Mouse (Mus musculus): ENCODE data around the gene Cux1. TPM values are rescaled to one million over a fixed set of nuclear protein-coding genes. Genes with fewer than 3 reads are reported as not detected.

The Cux1 gene
- polyA plus RNA-seq, 1 experiment from 2014 or later: 163 TPM

- H3K9ac ChIP-seq (ENCODE audit: low read length): no peak overlapping the region
- DNase-seq (ENCODE audit: low spot score): no peak
- H3K27me3 ChIP-seq (ENCODE audit: control insufficient read depth, insufficient read depth, low read length): no peaks in the 10 kb centered on the region
- H3K9me3 ChIP-seq (ENCODE audit: control insufficient read depth, low read length): no peaks in the 10 kb centered on the region
- 83% methylated on average over 6 of the region's 6 CpGs for WGBS
- H3K27ac ChIP-seq (ENCODE audit: low read depth, low read length): no peak overlapping the region
- no peak for ATAC-seq (replicated peaks; ENCODE audit: low FRiP score)
- H3K4me2 ChIP-seq (ENCODE audit: low read depth, low read length, severe bottlenecking): no peak overlapping the region
- no peak overlapping the region for H3K4me3 ChIP-seq (ENCODE audit: low read depth, low read length)
- H3K36me3 ChIP-seq (ENCODE audit: control insufficient read depth, insufficient read depth, low read length): no peaks in the 10 kb centered on the region; the same call in 1 of the 2 replicates
- H3K4me1 ChIP-seq (replicated peaks; ENCODE audit: control insufficient read depth, insufficient read depth, low read length): 0 out of 2 replicates have a peak, but pooled peaks cover 4% of the 10 kb centered on the region
Measured at GRCm38 (mm10) chr5:136354729-136355128, 212.6 kb downstream of the Cux1 start.

GRCm38 (mm10) chr5:136353114-136353513 lies 214.2 kb downstream of the Cux1 start:
- Histone ChIP-seq H3K4me3 (ENCODE audit: low read depth, low read length) (no peak overlapping the region), H3K27ac (ENCODE audit: low read depth, low read length) (no peak overlapping the region), H3K36me3 (ENCODE audit: control insufficient read depth, insufficient read depth, low read length) (no peaks in the 10 kb centered on the region; the same call in 1 of the 2 replicates), H3K4me2 (ENCODE audit: low read depth, low read length, severe bottlenecking) (no peak overlapping the region), H3K27me3 (ENCODE audit: control insufficient read depth, insufficient read depth, low read length) (no peaks in the 10 kb centered on the region), H3K4me1 (replicated peaks; ENCODE audit: control insufficient read depth, insufficient read depth, low read length) (0 out of 2 replicates have a peak, but pooled peaks cover 4% of the 10 kb centered on the region), H3K9ac (ENCODE audit: low read length) (no peak overlapping the region), H3K9me3 (ENCODE audit: control insufficient read depth, low read length) (no peaks in the 10 kb centered on the region)
- DNase-seq (ENCODE audit: low spot score): no peak
- no peak for ATAC-seq (replicated peaks; ENCODE audit: low FRiP score)
- WGBS: 31% methylated on average over 8 of the region's 8 CpGs

GRCm38 (mm10) chr5:136343156-136343890 lies 224.0 kb downstream of the Cux1 start:
- 96% methylated on average over 15 of the region's 15 CpGs for WGBS
- Histone ChIP-seq H3K36me3 (ENCODE audit: control insufficient read depth, insufficient read depth, low read length) (no peaks in the 10 kb centered on the region; the same call in 1 of the 2 replicates), H3K9me3 (ENCODE audit: control insufficient read depth, low read length) (no peaks in the 10 kb centered on the region), H3K27me3 (ENCODE audit: control insufficient read depth, insufficient read depth, low read length) (no peaks in the 10 kb centered on the region), H3K4me3 (ENCODE audit: low read depth, low read length) (no peak overlapping the region), H3K27ac (ENCODE audit: low read depth, low read length) (no peak overlapping the region), H3K4me1 (replicated peaks; ENCODE audit: control insufficient read depth, insufficient read depth, low read length) (no peaks in the 10 kb centered on the region), H3K4me2 (ENCODE audit: low read depth, low read length, severe bottlenecking) (no peak overlapping the region), H3K9ac (ENCODE audit: low read length) (no peak overlapping the region)
- DNase-seq (ENCODE audit: low spot score) (no peak), ATAC-seq (replicated peaks; ENCODE audit: low FRiP score) (no peak)

GRCm38 (mm10) chr5:136336798-136337527 lies 230.3 kb downstream of the Cux1 start:
- no peak overlapping the region for H3K4me3 ChIP-seq (ENCODE audit: low read depth, low read length)
- peaks cover 4% of the 10 kb centered on the region; the same call in 1 of the 2 replicates for H3K36me3 ChIP-seq (ENCODE audit: control insufficient read depth, insufficient read depth, low read length)
- ATAC-seq (replicated peaks; ENCODE audit: low FRiP score) (no peak), DNase-seq (ENCODE audit: low spot score) (no peak)
- H3K27me3 ChIP-seq (ENCODE audit: control insufficient read depth, insufficient read depth, low read length): no peaks in the 10 kb centered on the region
- no peaks in the 10 kb centered on the region for H3K9me3 ChIP-seq (ENCODE audit: control insufficient read depth, low read length)
- H3K4me1 ChIP-seq (replicated peaks; ENCODE audit: control insufficient read depth, insufficient read depth, low read length): no peaks in the 10 kb centered on the region
- 95% methylated on average over 4 of the region's 4 CpGs for WGBS
- H3K4me2 ChIP-seq (ENCODE audit: low read depth, low read length, severe bottlenecking): no peak overlapping the region
- no peak overlapping the region for H3K9ac ChIP-seq (ENCODE audit: low read length)
- no peak overlapping the region for H3K27ac ChIP-seq (ENCODE audit: low read depth, low read length)

GRCm38 (mm10) chr5:136335681-136336080 lies 231.6 kb downstream of the Cux1 start:
- Histone ChIP-seq H3K27ac (ENCODE audit: low read depth, low read length) (no peak overlapping the region), H3K36me3 (ENCODE audit: control insufficient read depth, insufficient read depth, low read length) (peaks cover 4% of the 10 kb centered on the region; the same call in 1 of the 2 replicates), H3K9me3 (ENCODE audit: control insufficient read depth, low read length) (no peaks in the 10 kb centered on the region), H3K4me3 (ENCODE audit: low read depth, low read length) (no peak overlapping the region), H3K9ac (ENCODE audit: low read length) (no peak overlapping the region), H3K27me3 (ENCODE audit: control insufficient read depth, insufficient read depth, low read length) (no peaks in the 10 kb centered on the region), H3K4me2 (ENCODE audit: low read depth, low read length, severe bottlenecking) (no peak overlapping the region), H3K4me1 (replicated peaks; ENCODE audit: control insufficient read depth, insufficient read depth, low read length) (no peaks in the 10 kb centered on the region)
- DNase-seq (ENCODE audit: low spot score) (no peak), ATAC-seq (replicated peaks; ENCODE audit: low FRiP score) (no peak)
- WGBS: 84% methylated on average over 4 of the region's 4 CpGs

- DNase-seq (ENCODE audit: low spot score): no peak
- no peak overlapping the region for H3K4me2 ChIP-seq (ENCODE audit: low read depth, low read length, severe bottlenecking)
- H3K27ac ChIP-seq (ENCODE audit: low read depth, low read length): no peak overlapping the region
- no peak overlapping the region for H3K4me3 ChIP-seq (ENCODE audit: low read depth, low read length)
- ATAC-seq (replicated peaks; ENCODE audit: low FRiP score): no peak
- 84% methylated on average over 4 of the region's 4 CpGs for WGBS
- H3K9ac ChIP-seq (ENCODE audit: low read length): no peak overlapping the region
- no peaks in the 10 kb centered on the region for H3K4me1 ChIP-seq (replicated peaks; ENCODE audit: control insufficient read depth, insufficient read depth, low read length)
- H3K9me3 ChIP-seq (ENCODE audit: control insufficient read depth, low read length): no peaks in the 10 kb centered on the region
- H3K36me3 ChIP-seq (ENCODE audit: control insufficient read depth, insufficient read depth, low read length): peaks cover 4% of the 10 kb centered on the region; the same call in 1 of the 2 replicates
- H3K27me3 ChIP-seq (ENCODE audit: control insufficient read depth, insufficient read depth, low read length): no peaks in the 10 kb centered on the region
Measured at GRCm38 (mm10) chr5:136334780-136335179, 232.5 kb downstream of the Cux1 start.

- peaks cover 4% of the 10 kb centered on the region; the same call in 1 of the 2 replicates for H3K36me3 ChIP-seq (ENCODE audit: control insufficient read depth, insufficient read depth, low read length)
Measured at GRCm38 (mm10) chr5:136334051-136334450, 233.2 kb downstream of the Cux1 start.

GRCm38 (mm10) chr5:136332786-136333462 lies 234.4 kb downstream of the Cux1 start:
- Histone ChIP-seq H3K27me3 (ENCODE audit: control insufficient read depth, insufficient read depth, low read length) (no peaks in the 10 kb centered on the region), H3K4me2 (ENCODE audit: low read depth, low read length, severe bottlenecking) (no peak overlapping the region), H3K36me3 (ENCODE audit: control insufficient read depth, insufficient read depth, low read length) (peaks cover 4% of the 10 kb centered on the region; the same call in 1 of the 2 replicates), H3K4me3 (ENCODE audit: low read depth, low read length) (no peak overlapping the region), H3K9me3 (ENCODE audit: control insufficient read depth, low read length) (no peaks in the 10 kb centered on the region), H3K4me1 (replicated peaks; ENCODE audit: control insufficient read depth, insufficient read depth, low read length) (no peaks in the 10 kb centered on the region), H3K27ac (ENCODE audit: low read depth, low read length) (no peak overlapping the region), H3K9ac (ENCODE audit: low read length) (no peak overlapping the region)
- no peak for ATAC-seq (replicated peaks; ENCODE audit: low FRiP score)
- DNase-seq (ENCODE audit: low spot score): no peak
- 92% methylated on average over 11 of the region's 11 CpGs for WGBS

More at GRCm38 (mm10) chr5:136334051-136334450, 233.2 kb downstream of the Cux1 start:
- H3K4me3 ChIP-seq (ENCODE audit: low read depth, low read length): no peak overlapping the region
- WGBS: 95% methylated on average over 1 of the region's 1 CpGs
- DNase-seq (ENCODE audit: low spot score): no peak
- H3K27me3 ChIP-seq (ENCODE audit: control insufficient read depth, insufficient read depth, low read length): no peaks in the 10 kb centered on the region
- no peak overlapping the region for H3K4me2 ChIP-seq (ENCODE audit: low read depth, low read length, severe bottlenecking)
- H3K9ac ChIP-seq (ENCODE audit: low read length): no peak overlapping the region
- H3K27ac ChIP-seq (ENCODE audit: low read depth, low read length): no peak overlapping the region
- ATAC-seq (replicated peaks; ENCODE audit: low FRiP score): no peak
- no peaks in the 10 kb centered on the region for H3K4me1 ChIP-seq (replicated peaks; ENCODE audit: control insufficient read depth, insufficient read depth, low read length)
- H3K9me3 ChIP-seq (ENCODE audit: control insufficient read depth, low read length): no peaks in the 10 kb centered on the region

All from forebrain, embryonic 11.5 days (tissue).